Mouse (Mus musculus) lung, embryonic 16.5 days (tissue): ENCODE data around the gene C1qb. TPM values are rescaled to one million over a fixed set of nuclear protein-coding genes. Genes with fewer than 3 reads are reported as not detected.

Experiments used
- ATAC-seq: fragments of 200-750 bp; cut with Nextera tagmentation; 2 replicates; pipeline ENCODE4 v1.8.0; 2017; ENCODE audit warnings: low read depth, mild to moderate bottlenecking, moderate library complexity
- H3K27ac ChIP-seq: fragments of 300-500 bp; sonication (generic); 2 replicates; pipeline ENCODE4 v1.5.1; 2014; ENCODE audit warnings: mild to moderate bottlenecking, control low read depth, low read length
- H3K27me3 ChIP-seq: fragments of 300-500 bp; sonication (generic); 2 replicates; pipeline ENCODE4 v1.6.1; 2014; ENCODE audit warnings: low read depth, low read length, mixed read lengths; ENCODE audit not compliant: control insufficient read depth, insufficient read depth
- H3K36me3 ChIP-seq: fragments of 300-500 bp; sonication (generic); 2 replicates; pipeline ENCODE4 v1.6.1; 2014; ENCODE audit warnings: low read length; ENCODE audit not compliant: control insufficient read depth, insufficient read depth
- H3K4me1 ChIP-seq: fragments of 300-500 bp; sonication (generic); replicated peaks from 2 replicates; pipeline ENCODE4 v1.6.1; 2014; ENCODE audit warnings: low read length, mixed read lengths; ENCODE audit not compliant: control insufficient read depth, insufficient read depth
- H3K4me2 ChIP-seq: fragments of 300-500 bp; sonication (generic); 2 replicates; pipeline ENCODE4 v1.6.1; 2014; ENCODE audit warnings: low read depth, low read length, control low read depth
- H3K4me3 ChIP-seq: fragments of 300-500 bp; sonication (generic); 2 replicates; pipeline ENCODE4 v1.5.1; 2014; ENCODE audit warnings: mild to moderate bottlenecking, low read length, control low read depth
- H3K9ac ChIP-seq: fragments of 300-500 bp; sonication (generic); 2 replicates; pipeline ENCODE4 v1.6.1; 2014; ENCODE audit warnings: low read length, control low read depth
- H3K9me3 ChIP-seq: fragments of 300-500 bp; sonication (generic); 2 replicates; pipeline ENCODE4 v1.6.1; 2016; ENCODE audit warnings: low read length; ENCODE audit not compliant: control insufficient read depth
- WGBS: fragments of 180-500 bp; shearing (Covaris S2); extraction: QIAGEN DNeasy Blood & Tissue Kit; methylation state at CpG from one replicate; pipeline ENCODE4 v1.1.7; 2014; 5-methylcytosine and 5-hydroxymethylcytosine counted together
- polyA plus RNA-seq: library from polyadenylated mRNA; unstranded; fragments of >200 nt; fragmentation: Nextera tagmentation; extraction: Ambion mirVana; gene quantifications from 2 replicates; pipeline ENCODE4 v1.2.1, GENCODE M21; 2015

Gene C1qb
- polyA plus RNA-seq, 1 experiment from 2014 or later: 51.9 TPM

GRCm38 (mm10) chr4:136898084-136898598 lies 12.2 kb upstream of the C1qb start:
- no peaks in the 10 kb centered on the region for H3K4me1 ChIP-seq
- ATAC-seq: no peak
- H3K27ac ChIP-seq: no peak overlapping the region
- no peak overlapping the region for H3K9ac ChIP-seq
- H3K9me3 ChIP-seq: no peaks in the 10 kb centered on the region
- H3K4me2 ChIP-seq: no peak overlapping the region
- no peaks in the 10 kb centered on the region for H3K36me3 ChIP-seq
- H3K4me3 ChIP-seq: no peak overlapping the region
- WGBS: 26% methylated on average over 9 of the region's 9 CpGs
- H3K27me3 ChIP-seq: peaks cover 13% of the 10 kb centered on the region

- Histone ChIP-seq H3K36me3 (no peaks in the 10 kb centered on the region), H3K4me1 (no peaks in the 10 kb centered on the region), H3K9me3 (no peaks in the 10 kb centered on the region), H3K27me3 (peaks cover 13% of the 10 kb centered on the region), H3K4me3 (no peak overlapping the region), H3K4me2 (no peak overlapping the region), H3K27ac (no peak overlapping the region), H3K9ac (no peak overlapping the region)
- ATAC-seq: no peak
- WGBS: 30% methylated on average over 10 of the region's 10 CpGs
These were observed 10.5 kb upstream of the C1qb start for GRCm38 (mm10) chr4:136896461-136896860.

- Histone ChIP-seq H3K27ac (no peak overlapping the region), H3K4me2 (no peak overlapping the region), H3K4me1 (no peaks in the 10 kb centered on the region), H3K4me3 (no peak overlapping the region), H3K27me3 (peaks cover 13% of the 10 kb centered on the region), H3K36me3 (no peaks in the 10 kb centered on the region), H3K9me3 (no peaks in the 10 kb centered on the region), H3K9ac (no peak overlapping the region)
- no peak for ATAC-seq
- WGBS: 5% methylated on average over 15 of the region's 15 CpGs
These were observed 9.9 kb upstream of the C1qb start for GRCm38 (mm10) chr4:136895861-136896260.

- Histone ChIP-seq H3K4me1 (no peaks in the 10 kb centered on the region), H3K4me3 (no peak overlapping the region), H3K9ac (no peak overlapping the region), H3K4me2 (no peak overlapping the region), H3K27ac (no peak overlapping the region), H3K27me3 (peaks cover 13% of the 10 kb centered on the region), H3K36me3 (no peaks in the 10 kb centered on the region), H3K9me3 (no peaks in the 10 kb centered on the region)
- WGBS: 66% methylated on average over 4 of the region's 4 CpGs
- no peak for ATAC-seq
These were observed 8.8 kb upstream of the C1qb start for GRCm38 (mm10) chr4:136894821-136895220.

- ATAC-seq: no peak
- no peaks in the 10 kb centered on the region for H3K36me3 ChIP-seq
- no peak overlapping the region for H3K27ac ChIP-seq
- 5% methylated on average over 9 of the region's 9 CpGs for WGBS
- no peaks in the 10 kb centered on the region for H3K9me3 ChIP-seq
- H3K4me3 ChIP-seq: no peak overlapping the region
- no peak overlapping the region for H3K4me2 ChIP-seq
- no peaks in the 10 kb centered on the region for H3K4me1 ChIP-seq
- peaks cover 13% of the 10 kb centered on the region for H3K27me3 ChIP-seq
- no peak overlapping the region for H3K9ac ChIP-seq
These were observed 7.9 kb upstream of the C1qb start for GRCm38 (mm10) chr4:136893691-136894543.

- Histone ChIP-seq H3K27me3 (peaks cover 13% of the 10 kb centered on the region), H3K36me3 (no peaks in the 10 kb centered on the region), H3K27ac (no peak within 1 kb of the TSS), H3K4me2 (no peak within 1 kb of the TSS), H3K9me3 (no peaks in the 10 kb centered on the region), H3K4me3 (no peak within 1 kb of the TSS), H3K9ac (no peak within 1 kb of the TSS), H3K4me1 (no peaks in the 10 kb centered on the region)
- 52% methylated on average over 5 of the region's 5 CpGs for WGBS
- no peak for ATAC-seq
These were observed 6.8 kb upstream of the C1qb start, which contains the start of gene C1qc for GRCm38 (mm10) chr4:136892811-136893210. C1qc (minus strand) TSS chr4:136893065.

- H3K4me1 ChIP-seq: no peaks in the 10 kb centered on the region
- no peaks in the 10 kb centered on the region for H3K36me3 ChIP-seq
- H3K4me3 ChIP-seq: no peak overlapping the region
- no peak overlapping the region for H3K9ac ChIP-seq
- WGBS: 55% methylated on average over 7 of the region's 7 CpGs
- peaks cover 13% of the 10 kb centered on the region for H3K27me3 ChIP-seq
- H3K27ac ChIP-seq: no peak overlapping the region
- no peaks in the 10 kb centered on the region for H3K9me3 ChIP-seq
- no peak for ATAC-seq
- H3K4me2 ChIP-seq: no peak overlapping the region
These were observed 6.4 kb upstream of the C1qb start for GRCm38 (mm10) chr4:136892371-136892770.

- H3K27me3 ChIP-seq: peaks cover 8% of the 10 kb centered on the region
- no peaks in the 10 kb centered on the region for H3K4me1 ChIP-seq
- WGBS: 79% methylated on average over 4 of the region's 4 CpGs
- no peak for ATAC-seq
- no peaks in the 10 kb centered on the region for H3K36me3 ChIP-seq
- H3K9ac ChIP-seq: no peak overlapping the region
- no peak overlapping the region for H3K4me2 ChIP-seq
- no peak overlapping the region for H3K27ac ChIP-seq
- H3K4me3 ChIP-seq: no peak overlapping the region
- no peaks in the 10 kb centered on the region for H3K9me3 ChIP-seq
These were observed 5.1 kb upstream of the C1qb start for GRCm38 (mm10) chr4:136891115-136891514.

GRCm38 (mm10) chr4:136889981-136890380 lies 4.0 kb upstream of the C1qb start:
- WGBS: 81% methylated on average over 15 of the region's 15 CpGs
- no peak overlapping the region for H3K4me3 ChIP-seq
- H3K36me3 ChIP-seq: no peaks in the 10 kb centered on the region
- H3K27ac ChIP-seq: no peak overlapping the region
- H3K4me2 ChIP-seq: no peak overlapping the region
- H3K27me3 ChIP-seq: peaks cover 3% of the 10 kb centered on the region; the same call in 1 of the 2 replicates
- H3K9ac ChIP-seq: no peak overlapping the region
- ATAC-seq: no peak
- H3K4me1 ChIP-seq: no peaks in the 10 kb centered on the region
- no peaks in the 10 kb centered on the region for H3K9me3 ChIP-seq
